Mouse (Mus musculus) embryonic facial prominence, embryonic 11.5 days (tissue): ENCODE results near the gene Ndc80. TPM values are rescaled to one million over a fixed set of nuclear protein-coding genes. Genes with fewer than 3 reads are reported as not detected.
"Not testable (repeated sequence)": the region's sequence is repeated elsewhere in the genome, so short reads cannot be mapped to it uniquely, and the experiment has no call there.

Experiments
- ATAC-seq: fragments of 200-750 bp; cut with Nextera tagmentation; replicated peaks from 2 replicates; pipeline ENCODE4 v1.8.0; 2017; ENCODE audit warnings: low read depth; ENCODE audit not compliant: insufficient number of reproducible peaks, low FRiP score, low TSS enrichment
- DNase-seq: peaks from one replicate; pipeline ENCODE4 v3.0.0-alpha.2; 2015; ENCODE audit warnings: low spot score
- H3K27ac ChIP-seq: fragments of 300-500 bp; sonication (generic); replicated peaks from 2 replicates; pipeline ENCODE4 v1.5.1; 2014; ENCODE audit warnings: mild to moderate bottlenecking, low read depth, low read length, control low read depth
- H3K27me3 ChIP-seq: fragments of 300-500 bp; sonication (generic); 2 replicates; pipeline ENCODE4 v1.6.1; 2014; ENCODE audit warnings: mild to moderate bottlenecking, low read length, moderate library complexity, mixed read lengths; ENCODE audit not compliant: control insufficient read depth, insufficient read depth
- H3K36me3 ChIP-seq: fragments of 300-500 bp; sonication (generic); replicated peaks from 2 replicates; pipeline ENCODE4 v1.6.1; 2014; ENCODE audit warnings: low read depth, mild to moderate bottlenecking, low read length, moderate library complexity, mixed read lengths; ENCODE audit not compliant: control insufficient read depth, insufficient read depth
- H3K4me1 ChIP-seq: fragments of 300-500 bp; sonication (generic); 2 replicates; pipeline ENCODE4 v1.6.1; 2014; ENCODE audit warnings: low read length, mixed read lengths; ENCODE audit not compliant: control insufficient read depth, insufficient read depth
- H3K4me2 ChIP-seq: fragments of 300-500 bp; sonication (generic); 2 replicates; pipeline ENCODE4 v1.6.1; 2014; ENCODE audit warnings: low read depth, mild to moderate bottlenecking, control low read depth, low read length, moderate library complexity
- H3K4me3 ChIP-seq: fragments of 300-500 bp; sonication (generic); 2 replicates; pipeline ENCODE4 v1.5.1; 2014; ENCODE audit warnings: low read depth, low read length, control low read depth
- H3K9ac ChIP-seq: fragments of 300-500 bp; sonication (generic); replicated peaks from 2 replicates; pipeline ENCODE4 v1.6.1; 2014; ENCODE audit warnings: mild to moderate bottlenecking, control low read depth, low read length
- H3K9me3 ChIP-seq: fragments of 300-500 bp; sonication (generic); replicated peaks from 2 replicates; pipeline ENCODE4 v1.6.1; 2016; ENCODE audit warnings: mild to moderate bottlenecking, low read length, inconsistent platforms, mixed read lengths; ENCODE audit not compliant: control insufficient read depth
- WGBS: fragments of 180-500 bp; shearing (Covaris S2); extraction: QIAGEN DNeasy Blood & Tissue Kit; methylation state at CpG from one replicate; pipeline ENCODE4 v1.1.7; 2014; 5-methylcytosine and 5-hydroxymethylcytosine counted together
- polyA plus RNA-seq: library from polyadenylated mRNA; unstranded; fragments of >200 nt; fragmentation: Nextera tagmentation; extraction: Ambion mirVana; gene quantifications from 2 replicates; pipeline ENCODE4 v1.2.1, GENCODE M21; 2014

Gene Ndc80
- polyA plus RNA-seq, 1 experiment from 2014 or later: 76.3 TPM

DNA sequence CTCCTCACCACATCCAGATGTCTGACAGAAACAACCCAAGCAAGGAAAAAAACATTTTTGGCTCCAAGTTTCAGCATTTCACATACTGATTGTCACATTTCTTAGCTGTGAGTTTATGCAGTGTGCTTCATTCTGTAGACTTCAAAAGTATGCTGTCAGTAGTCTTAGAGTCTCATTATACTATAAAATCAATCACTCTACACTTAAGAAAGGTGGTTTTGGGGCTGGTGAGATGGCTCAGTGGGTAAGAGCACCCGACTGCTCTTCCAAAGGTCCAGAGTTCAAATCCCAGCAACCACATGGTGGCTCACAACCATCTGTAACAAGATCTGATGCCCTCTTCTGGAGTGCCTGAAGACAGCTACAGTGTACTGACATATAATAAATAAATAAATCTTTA lies 8.9 kb upstream of the Ndc80 start:
- not testable (repeated sequence) for H3K4me1 ChIP-seq, ATAC-seq, H3K4me2 ChIP-seq, H3K9ac ChIP-seq, H3K27ac ChIP-seq, DNase-seq, H3K36me3 ChIP-seq, H3K4me3 ChIP-seq, H3K27me3 ChIP-seq, H3K9me3 ChIP-seq
- WGBS: 83% methylated on average over 1 of the region's 1 CpGs

DNA sequence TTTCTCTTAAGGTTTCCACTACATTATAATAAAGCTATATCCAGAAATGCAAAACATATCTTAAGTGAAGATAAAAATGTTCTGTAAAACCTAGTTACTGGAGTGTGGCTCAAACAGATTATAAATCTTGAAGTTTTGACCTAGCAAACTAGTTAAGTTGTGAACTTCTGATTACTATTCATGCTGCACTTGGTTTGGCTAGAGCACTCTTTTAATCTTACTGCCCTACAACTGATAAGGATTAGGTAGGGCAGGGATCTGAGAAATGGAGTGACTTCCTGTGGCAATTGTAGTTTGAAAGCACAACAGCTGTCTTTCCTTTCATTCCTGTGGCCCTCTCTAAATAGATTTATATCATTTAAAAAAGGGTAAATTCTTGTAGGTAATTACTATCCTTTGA lies 1.4 kb upstream of the Ndc80 start:
- Histone ChIP-seq H3K9me3 (no peaks in the 10 kb centered on the region), H3K36me3 (no peaks in the 10 kb centered on the region), H3K4me2 (no peak overlapping the region), H3K27ac (no peak overlapping the region), H3K9ac (no peak overlapping the region), H3K4me3 (no peak overlapping the region), H3K4me1 (no peaks in the 10 kb centered on the region), H3K27me3 (no peaks in the 10 kb centered on the region)
- ATAC-seq (no peak), DNase-seq (no peak)

GRCm38 (mm10) chr17:71526302-71526708 lies 352 bp downstream of the Ndc80 start:
- no peaks in the 10 kb centered on the region; the same call in 1 of the 2 replicates for H3K36me3 ChIP-seq
- WGBS: 0% methylated on average over 13 of the region's 13 CpGs
- H3K9me3 ChIP-seq: no peaks in the 10 kb centered on the region
- DNase-seq: no peak
- peak; percentile 51; the same call in 1 of the 2 replicates for ATAC-seq
- H3K4me3 ChIP-seq: peak overlapping the region; percentile 57
- peak overlapping the region; percentile 78 for H3K9ac ChIP-seq
- no peaks in the 10 kb centered on the region for H3K27me3 ChIP-seq
- H3K27ac ChIP-seq: no peak overlapping the region; the same call in 1 of the 2 replicates
- peak overlapping the region; percentile 70 for H3K4me2 ChIP-seq
- no peaks in the 10 kb centered on the region for H3K4me1 ChIP-seq

- Histone ChIP-seq H3K9me3 (no peaks in the 10 kb centered on the region), H3K27me3 (no peaks in the 10 kb centered on the region), H3K36me3 (peaks cover 6% of the 10 kb centered on the region), H3K4me2 (no peak overlapping the region), H3K27ac (no peak overlapping the region), H3K4me1 (no peaks in the 10 kb centered on the region), H3K9ac (no peak overlapping the region), H3K4me3 (no peak overlapping the region)
- DNase-seq: no peak
- 97% methylated on average over 11 of the region's 11 CpGs for WGBS
- ATAC-seq: no peak
Measured at GRCm38 (mm10) chr17:71510297-71510696, 16.4 kb downstream of the Ndc80 start.

DNA sequence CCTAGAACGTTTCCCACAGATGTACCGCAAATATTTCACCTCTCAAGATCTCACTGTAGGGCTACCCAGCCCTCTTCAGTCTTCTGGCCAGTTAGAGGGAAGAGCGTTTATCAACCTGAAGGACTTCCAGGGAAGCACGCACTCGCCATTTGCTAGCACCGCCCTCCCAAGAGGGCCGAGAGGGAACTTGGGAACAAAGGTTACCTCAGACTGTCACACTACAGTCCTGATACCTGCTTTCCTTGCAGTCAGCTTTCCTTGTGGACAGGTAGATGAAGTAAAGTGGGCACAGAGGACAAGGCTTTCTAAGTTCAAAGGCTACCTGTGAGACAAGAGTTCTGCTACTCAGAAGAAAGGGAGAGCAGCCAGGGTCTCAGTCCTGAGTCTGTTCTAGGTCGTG lies 19.8 kb downstream of the Ndc80 start:
- H3K36me3 ChIP-seq: peaks cover 4% of the 10 kb centered on the region

GRCm38 (mm10) chr17:71495784-71496183 lies 30.9 kb downstream of the Ndc80 start:
- no peak overlapping the region for H3K27ac ChIP-seq
- H3K9ac ChIP-seq: no peak overlapping the region
- H3K9me3 ChIP-seq: no peaks in the 10 kb centered on the region
- H3K36me3 ChIP-seq: peaks cover 3% of the 10 kb centered on the region; the same call in 1 of the 2 replicates
- WGBS: 89% methylated on average over 4 of the region's 4 CpGs
- H3K4me1 ChIP-seq: no peaks in the 10 kb centered on the region
- no peak overlapping the region for H3K4me2 ChIP-seq
- no peak overlapping the region for H3K4me3 ChIP-seq
- ATAC-seq: no peak
- no peaks in the 10 kb centered on the region for H3K27me3 ChIP-seq
- DNase-seq: no peak

More for the DNA sequence above, 19.8 kb downstream of the Ndc80 start:
- H3K4me3 ChIP-seq: no peak overlapping the region
- DNase-seq (no peak), ATAC-seq (no peak)
- no peak overlapping the region for H3K27ac ChIP-seq
- H3K9me3 ChIP-seq: no peaks in the 10 kb centered on the region
- 88% methylated on average over 8 of the region's 8 CpGs for WGBS
- H3K27me3 ChIP-seq: no peaks in the 10 kb centered on the region
- no peaks in the 10 kb centered on the region for H3K4me1 ChIP-seq
- no peak overlapping the region for H3K4me2 ChIP-seq
- no peak overlapping the region for H3K9ac ChIP-seq

- 52% methylated on average over 4 of the region's 4 CpGs for WGBS
Measured at GRCm38 (mm10) chr17:71491332-71491686, 35.3 kb downstream of the Ndc80 start.

GRCm38 (mm10) chr17:71490666-71491331 lies 35.9 kb downstream of the Ndc80 start:
- Histone ChIP-seq H3K27me3 (no peaks in the 10 kb centered on the region), H3K4me3 (no peak overlapping the region), H3K9ac (no peak overlapping the region), H3K4me2 (no peak overlapping the region), H3K36me3 (no peaks in the 10 kb centered on the region), H3K27ac (no peak overlapping the region), H3K4me1 (no peaks in the 10 kb centered on the region), H3K9me3 (no peaks in the 10 kb centered on the region)
- DNase-seq (no peak), ATAC-seq (no peak)
- WGBS: 78% methylated on average over 9 of the region's 9 CpGs

More at GRCm38 (mm10) chr17:71491332-71491686, 35.3 kb downstream of the Ndc80 start:
- DNase-seq (no peak), ATAC-seq (no peak)
- Histone ChIP-seq H3K4me3 (no peak overlapping the region), H3K27ac (no peak overlapping the region), H3K27me3 (no peaks in the 10 kb centered on the region), H3K4me1 (no peaks in the 10 kb centered on the region), H3K4me2 (no peak overlapping the region), H3K9ac (no peak overlapping the region), H3K36me3 (no peaks in the 10 kb centered on the region), H3K9me3 (no peaks in the 10 kb centered on the region)
